Mouse (Mus musculus) testis, adult 2 months (tissue): ENCODE measurements around the gene Gna14.

ENCODE experiments used
- CTCF ChIP-seq: fragments of 200-500 bp; IDR thresholded peaks from 2 replicates; pipeline ENCODE4 v1.5.1; 2012; ENCODE audit warnings: low read depth, mild to moderate bottlenecking, inconsistent platforms, low read length, moderate library complexity; ENCODE audit not compliant: control insufficient read depth, insufficient read depth, insufficient replicate concordance
- POLR2A ChIP-seq: fragments of 200-500 bp; IDR thresholded peaks from 2 replicates; pipeline ENCODE4 v1.6.1; 2012; ENCODE audit warnings: low read depth, mild to moderate bottlenecking, inconsistent platforms, low read length, moderate library complexity; ENCODE audit not compliant: control insufficient read depth

- TF ChIP-seq POLR2A (no peak), CTCF (no peak)
Measured at GRCm38 (mm10) chr19:16447832-16448621, 12.5 kb downstream of the Gna14 start.
